Mouse (Mus musculus): ENCODE data around the gene Slc2a3. TPM values are rescaled to one million over a fixed set of nuclear protein-coding genes. Genes with fewer than 3 reads are reported as not detected.
A peak's percentile ranks its signal among the peaks of the same experiment; 100 is the strongest.

Gene Slc2a3
- polyA plus RNA-seq, 1 experiment from 2014 or later: 100 TPM

DNA sequence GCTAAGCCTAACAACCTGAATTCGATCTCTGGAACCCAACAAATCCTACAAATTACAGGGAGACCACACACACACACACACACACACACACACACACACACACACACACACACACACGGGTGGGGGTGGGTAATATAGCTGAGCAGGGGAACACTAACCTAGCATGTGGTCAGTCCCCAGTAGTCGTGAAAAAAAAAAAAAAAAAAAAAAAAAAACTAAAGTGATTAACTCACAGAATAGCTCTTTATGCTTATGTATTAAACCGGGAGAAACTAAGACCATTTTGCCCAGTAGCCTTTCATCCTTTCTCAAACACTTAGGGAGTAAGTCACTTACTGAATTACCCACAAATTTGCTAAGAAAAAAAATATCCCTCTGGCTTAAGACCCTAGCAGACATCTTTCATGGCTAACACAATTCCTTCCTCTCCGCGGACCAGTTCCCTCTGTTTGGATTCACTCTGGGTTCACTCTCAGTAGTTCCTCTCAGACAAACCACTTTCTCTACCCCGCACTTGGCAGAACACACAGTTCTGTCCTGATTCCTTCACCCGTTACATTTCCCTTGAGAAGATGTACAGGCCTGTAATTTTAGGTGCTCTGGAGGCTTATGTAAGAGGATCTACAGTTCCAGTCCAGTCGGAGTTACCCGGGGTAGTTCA, 670 bp downstream of the Slc2a3 start:
- ATAC-seq (ENCODE audit: insufficient number of reproducible peaks, low FRiP score, low TSS enrichment, low read depth): no peak

DNA sequence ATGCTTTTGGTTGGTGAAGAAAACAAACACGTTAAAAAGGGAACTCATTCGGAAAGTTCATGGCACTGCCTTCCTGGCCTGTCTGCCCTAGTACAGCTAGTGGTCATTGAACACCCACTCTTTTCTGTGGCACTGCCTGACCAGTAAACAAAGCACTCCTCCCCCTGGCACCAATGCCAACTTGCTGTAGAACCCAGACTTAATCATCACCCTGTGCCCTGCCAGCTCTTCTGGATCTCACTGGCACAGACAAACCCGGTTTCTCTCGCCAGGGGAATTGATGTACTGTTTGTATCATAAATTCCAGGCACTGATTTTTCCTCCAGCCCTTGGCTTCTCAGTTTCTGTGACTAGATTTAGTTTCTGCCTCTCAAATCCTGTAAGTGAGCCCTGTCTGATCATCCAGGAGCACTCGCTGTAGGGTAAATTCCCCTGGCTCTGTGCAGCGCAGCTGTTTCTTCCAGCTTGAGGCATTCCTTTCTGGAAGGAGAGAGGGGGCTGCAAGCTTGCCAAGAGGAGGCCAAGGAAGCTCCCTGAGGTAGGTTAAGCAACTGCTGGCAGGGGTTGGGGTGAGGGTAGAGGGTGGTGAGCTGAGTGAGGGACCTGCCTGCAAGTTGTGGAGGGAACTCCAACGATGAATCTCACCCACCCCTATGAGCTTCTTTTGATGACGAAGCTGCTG, 6.0 kb downstream of the Slc2a3 start:
- H3K4me2 ChIP-seq: no peak overlapping the region
- H3K27me3 ChIP-seq: no peaks in the 10 kb centered on the region
- WGBS: 49% methylated on average over 8 of the region's 8 CpGs
- no peaks in the 10 kb centered on the region for H3K36me3 ChIP-seq
- H3K4me1 ChIP-seq: no peaks in the 10 kb centered on the region; the same call in 1 of the 2 replicates
- 0 out of 2 replicates have a peak overlapping the region, but pooled peaks have one; percentile 48 for H3K27ac ChIP-seq
- H3K9ac ChIP-seq: no peak overlapping the region
- H3K9me3 ChIP-seq: no peaks in the 10 kb centered on the region
- ATAC-seq (ENCODE audit: insufficient number of reproducible peaks, low FRiP score, low TSS enrichment, low read depth): no peak
- no peak overlapping the region for H3K4me3 ChIP-seq

More for the DNA sequence above, 670 bp downstream of the Slc2a3 start:
- Histone ChIP-seq H3K4me3 (peak overlapping the region; percentile 51), H3K9ac (peak overlapping the region; percentile 55; the same call in 1 of the 2 replicates), H3K27ac (peak overlapping the region; percentile 40), H3K36me3 (no peaks in the 10 kb centered on the region), H3K4me2 (peak overlapping the region; percentile 87), H3K9me3 (no peaks in the 10 kb centered on the region), H3K4me1 (peaks cover 15% of the 10 kb centered on the region), H3K27me3 (no peaks in the 10 kb centered on the region)
- 29% methylated on average over 10 of the region's 10 CpGs for WGBS

DNA sequence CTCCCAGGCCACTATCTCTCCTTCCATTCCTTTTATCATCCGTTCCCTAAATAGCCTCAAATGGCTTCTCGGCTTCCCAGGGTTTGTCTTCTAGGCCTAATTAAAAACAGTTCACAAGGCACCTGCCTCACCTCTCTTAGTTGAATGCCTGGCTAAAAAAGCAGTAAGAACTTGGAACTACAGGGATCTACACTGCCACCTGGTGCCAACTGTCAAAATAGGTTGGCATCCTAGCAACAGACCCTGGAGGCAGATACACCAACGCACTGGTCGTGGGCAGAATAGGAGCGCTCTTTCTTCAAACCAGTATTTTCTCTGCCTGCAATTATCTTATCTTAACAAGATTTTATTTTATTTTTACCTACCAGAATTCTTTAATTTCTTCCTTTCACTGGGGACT, 15.2 kb downstream of the Slc2a3 start:
- H3K36me3 ChIP-seq: no peaks in the 10 kb centered on the region

DNA sequence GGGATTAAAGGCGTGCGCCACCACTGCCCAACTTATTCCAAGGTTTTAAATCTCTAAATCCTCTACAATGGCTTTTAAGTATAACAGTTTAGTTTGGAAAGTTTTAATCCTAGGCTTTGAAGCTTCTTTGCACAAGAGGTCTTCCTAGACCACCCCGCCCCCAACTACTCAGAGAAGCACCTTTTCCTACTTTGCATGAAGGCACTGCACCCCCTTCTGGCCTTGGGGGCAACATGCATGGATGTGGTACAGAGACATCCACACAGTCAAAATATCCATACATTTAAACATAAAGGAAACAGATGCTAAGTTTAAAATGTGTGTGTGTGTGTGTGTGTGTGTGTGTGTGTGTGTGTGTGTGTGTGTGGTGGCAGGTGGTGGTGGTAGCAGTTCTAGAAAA, 16.6 kb downstream of the Slc2a3 start:
- no peaks in the 10 kb centered on the region for H3K36me3 ChIP-seq
- 94% methylated on average over 3 of the region's 3 CpGs for WGBS
- H3K4me3 ChIP-seq: no peak overlapping the region
- ATAC-seq (ENCODE audit: insufficient number of reproducible peaks, low FRiP score, low TSS enrichment, low read depth): no peak
- no peaks in the 10 kb centered on the region for H3K27me3 ChIP-seq
- no peak overlapping the region for H3K9ac ChIP-seq
- no peak overlapping the region for H3K27ac ChIP-seq
- H3K4me2 ChIP-seq: no peak overlapping the region
- no peaks in the 10 kb centered on the region for H3K9me3 ChIP-seq
- H3K4me1 ChIP-seq: no peaks in the 10 kb centered on the region

More for the DNA sequence above, 15.2 kb downstream of the Slc2a3 start:
- Histone ChIP-seq H3K4me2 (no peak overlapping the region), H3K27ac (no peak overlapping the region), H3K9me3 (no peaks in the 10 kb centered on the region), H3K27me3 (no peaks in the 10 kb centered on the region), H3K4me3 (no peak overlapping the region), H3K4me1 (no peaks in the 10 kb centered on the region), H3K9ac (no peak overlapping the region)
- ATAC-seq (ENCODE audit: insufficient number of reproducible peaks, low FRiP score, low TSS enrichment, low read depth): no peak
- WGBS: 26% methylated on average over 5 of the region's 5 CpGs

DNA sequence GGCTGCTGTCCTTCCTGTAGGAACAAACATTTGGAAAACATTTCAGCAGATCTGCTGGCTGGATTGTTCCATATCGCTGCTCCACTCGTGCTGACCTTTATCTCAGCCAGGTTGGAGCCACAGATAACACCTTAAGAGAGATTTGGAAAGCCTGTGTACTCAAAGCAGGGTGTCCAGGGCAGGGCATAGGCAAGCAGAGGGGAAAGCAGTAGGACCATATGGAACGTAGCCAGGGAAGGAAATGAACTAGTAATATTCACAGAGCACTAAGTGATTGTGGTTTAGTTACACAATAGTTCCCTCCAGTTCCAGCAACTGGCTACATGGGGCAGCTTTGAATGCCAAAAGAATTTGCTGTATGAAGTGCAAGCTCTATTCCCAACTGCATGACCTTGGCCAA, 19.3 kb downstream of the Slc2a3 start:
- no peak overlapping the region for H3K4me3 ChIP-seq
- no peak overlapping the region for H3K9ac ChIP-seq
- H3K27ac ChIP-seq: no peak overlapping the region
- H3K36me3 ChIP-seq: no peaks in the 10 kb centered on the region
- no peak overlapping the region for H3K4me2 ChIP-seq
- H3K27me3 ChIP-seq: no peaks in the 10 kb centered on the region
- ATAC-seq (ENCODE audit: insufficient number of reproducible peaks, low FRiP score, low TSS enrichment, low read depth): no peak
- WGBS: 53% methylated on average over 3 of the region's 3 CpGs
- H3K4me1 ChIP-seq: no peaks in the 10 kb centered on the region
- H3K9me3 ChIP-seq: no peaks in the 10 kb centered on the region

DNA sequence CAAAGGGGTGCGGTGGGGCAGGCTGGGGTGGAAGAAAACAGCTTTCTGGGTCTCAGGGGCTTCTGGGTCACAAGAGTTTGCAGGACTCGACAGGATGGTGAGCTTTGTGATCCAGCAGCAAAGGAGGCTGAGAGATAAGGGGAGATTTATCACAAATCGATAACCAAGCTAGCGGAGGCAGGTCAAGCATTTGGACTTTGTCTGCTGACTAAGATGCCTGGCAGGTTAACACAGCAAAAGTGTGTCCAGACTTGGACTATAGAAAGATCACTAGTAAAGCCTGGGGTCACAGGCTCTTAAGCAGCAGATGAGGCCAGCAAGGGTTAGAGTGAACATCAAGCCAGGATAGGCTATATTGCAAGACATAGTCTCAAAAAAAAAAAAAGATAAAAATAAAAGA, 20.3 kb downstream of the Slc2a3 start:
- Histone ChIP-seq H3K36me3 (no peaks in the 10 kb centered on the region), H3K27me3 (no peaks in the 10 kb centered on the region), H3K27ac (no peak overlapping the region), H3K9me3 (no peaks in the 10 kb centered on the region), H3K4me3 (no peak overlapping the region), H3K4me2 (no peak overlapping the region), H3K9ac (no peak overlapping the region), H3K4me1 (no peaks in the 10 kb centered on the region)
- WGBS: 76% methylated on average over 4 of the region's 4 CpGs
- no peak for ATAC-seq (ENCODE audit: insufficient number of reproducible peaks, low FRiP score, low TSS enrichment, low read depth)

DNA sequence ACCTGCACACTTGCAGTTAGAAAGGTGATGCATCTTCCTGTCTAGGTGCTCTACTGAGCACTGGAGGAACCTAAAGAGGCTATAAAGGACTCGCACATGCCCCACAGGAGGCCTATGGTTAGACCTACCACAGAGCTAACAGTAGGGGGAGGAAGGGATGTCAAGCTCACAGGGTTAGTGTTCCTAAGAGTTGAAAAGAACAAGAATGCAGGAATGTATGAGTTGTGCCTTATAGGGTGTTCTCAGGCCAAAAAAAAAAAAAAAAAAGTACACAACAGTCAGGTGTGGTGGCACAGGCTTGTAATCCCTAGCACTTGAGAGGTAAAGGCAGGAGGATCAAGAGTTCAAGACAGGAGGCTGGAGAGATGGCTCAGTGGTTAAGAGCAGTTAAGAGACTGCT, 21.5 kb downstream of the Slc2a3 start:
- no peak overlapping the region for H3K27ac ChIP-seq
- H3K4me2 ChIP-seq: no peak overlapping the region
- no peaks in the 10 kb centered on the region for H3K36me3 ChIP-seq
- no peaks in the 10 kb centered on the region for H3K27me3 ChIP-seq
- no peaks in the 10 kb centered on the region for H3K9me3 ChIP-seq
- ATAC-seq (ENCODE audit: insufficient number of reproducible peaks, low FRiP score, low TSS enrichment, low read depth): no peak
- H3K4me1 ChIP-seq: no peaks in the 10 kb centered on the region
- H3K4me3 ChIP-seq: no peak overlapping the region
- H3K9ac ChIP-seq: no peak overlapping the region
- WGBS: 32% methylated on average over 1 of the region's 1 CpGs

DNA sequence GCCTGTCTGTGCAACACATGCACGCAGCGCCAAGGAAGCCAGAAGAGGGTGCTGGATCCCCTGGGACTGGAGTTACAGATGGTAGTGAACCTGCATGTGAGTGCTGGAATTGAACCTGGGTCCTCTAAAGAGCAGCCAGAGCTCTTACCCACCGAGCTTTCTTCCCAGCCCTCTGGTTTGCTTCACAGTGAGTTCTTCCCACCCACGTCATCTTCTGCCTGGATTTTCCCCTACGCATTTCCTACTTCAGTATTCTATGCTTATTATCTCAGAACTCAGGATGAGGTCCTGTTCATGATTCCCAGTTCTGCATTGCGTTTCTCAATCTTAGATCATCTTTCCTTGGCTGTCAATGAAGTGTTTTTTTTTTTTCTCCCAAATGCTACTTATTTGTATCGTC, 25.4 kb downstream of the Slc2a3 start:
- Histone ChIP-seq H3K27me3 (no peaks in the 10 kb centered on the region), H3K4me1 (no peaks in the 10 kb centered on the region), H3K27ac (no peak overlapping the region), H3K9me3 (no peaks in the 10 kb centered on the region), H3K4me3 (no peak overlapping the region), H3K4me2 (no peak overlapping the region), H3K9ac (no peak overlapping the region), H3K36me3 (no peaks in the 10 kb centered on the region)
- 80% methylated on average over 7 of the region's 7 CpGs for WGBS
- no peak for ATAC-seq (ENCODE audit: insufficient number of reproducible peaks, low FRiP score, low TSS enrichment, low read depth)

DNA sequence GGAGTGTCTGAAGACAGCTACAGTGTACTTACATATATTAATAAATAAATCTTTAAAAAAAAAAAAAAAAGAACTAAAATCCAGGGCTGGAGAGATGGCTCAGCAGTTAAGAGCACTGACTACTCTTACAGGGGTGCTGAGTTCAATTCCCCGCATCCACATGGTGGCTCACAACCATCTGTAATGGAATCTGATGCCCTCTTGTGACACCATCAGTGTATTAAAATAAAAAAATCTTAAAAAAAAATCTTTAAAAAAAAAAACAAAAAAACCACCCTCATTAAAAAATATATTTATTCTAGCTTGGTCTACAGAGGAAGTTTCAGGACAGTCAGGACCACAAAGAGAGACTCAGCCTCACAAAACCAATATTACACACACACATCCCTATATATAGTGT, 27.1 kb downstream of the Slc2a3 start:
- Histone ChIP-seq H3K27me3 (no peaks in the 10 kb centered on the region), H3K27ac (no peak overlapping the region), H3K9ac (no peak overlapping the region), H3K4me1 (no peaks in the 10 kb centered on the region), H3K9me3 (no peaks in the 10 kb centered on the region), H3K4me3 (no peak overlapping the region), H3K36me3 (no peaks in the 10 kb centered on the region), H3K4me2 (no peak overlapping the region)
- WGBS: 90% methylated on average over 1 of the region's 1 CpGs
- no peak for ATAC-seq (ENCODE audit: insufficient number of reproducible peaks, low FRiP score, low TSS enrichment, low read depth)

DNA sequence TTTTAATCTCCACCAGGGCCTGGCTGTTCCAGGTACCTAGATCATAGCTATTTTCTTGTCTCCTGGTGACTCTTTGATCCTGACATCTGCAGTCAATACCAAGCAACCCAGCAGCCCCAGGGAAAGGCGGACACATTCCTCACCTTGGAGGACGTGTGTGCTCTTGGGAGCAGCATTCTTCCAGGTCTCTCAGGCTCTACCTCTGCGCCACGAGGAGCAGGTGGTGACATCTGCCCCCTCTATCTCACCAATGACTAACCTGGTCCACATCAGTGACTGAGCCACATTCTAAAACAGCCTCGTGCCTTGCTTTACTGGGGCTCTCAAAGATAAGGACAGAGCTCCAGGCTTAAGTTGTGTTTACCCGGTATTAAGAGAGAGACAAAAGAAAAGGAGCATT, 28.7 kb downstream of the Slc2a3 start:
- H3K4me2 ChIP-seq: no peak overlapping the region
- no peak overlapping the region for H3K9ac ChIP-seq
- H3K4me3 ChIP-seq: no peak overlapping the region
- H3K9me3 ChIP-seq: no peaks in the 10 kb centered on the region
- H3K27me3 ChIP-seq: no peaks in the 10 kb centered on the region
- no peak for ATAC-seq (ENCODE audit: insufficient number of reproducible peaks, low FRiP score, low TSS enrichment, low read depth)
- H3K36me3 ChIP-seq: no peaks in the 10 kb centered on the region
- no peak overlapping the region; the same call in 1 of the 2 replicates for H3K27ac ChIP-seq
- 34% methylated on average over 6 of the region's 6 CpGs for WGBS
- no peaks in the 10 kb centered on the region for H3K4me1 ChIP-seq

DNA sequence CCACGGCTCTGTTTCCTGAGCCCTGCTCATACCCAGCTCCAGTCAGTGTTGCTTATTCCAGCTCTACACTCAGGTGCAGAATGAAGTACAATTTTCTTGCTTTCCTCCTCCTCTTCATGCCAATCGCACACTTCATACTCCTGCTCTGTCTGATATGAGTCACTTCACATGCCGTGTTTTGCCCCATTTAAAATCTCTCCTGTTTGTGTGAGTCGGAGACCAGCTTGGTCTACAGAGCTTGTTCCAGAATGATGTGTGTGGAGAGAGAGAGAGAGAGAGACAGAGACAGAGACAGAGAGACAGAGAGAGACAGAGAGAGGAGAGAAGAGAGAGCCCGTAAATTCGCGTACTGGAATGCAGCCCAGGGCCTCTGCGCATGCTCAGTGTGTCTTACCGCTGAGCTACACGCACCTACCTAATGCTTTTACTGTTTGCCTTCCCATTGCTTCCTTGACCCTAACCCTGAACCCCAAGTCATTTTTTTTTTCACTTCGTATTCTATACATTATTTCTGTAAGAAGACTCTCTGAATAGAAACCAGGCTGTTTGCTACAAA, 30.6 kb downstream of the Slc2a3 start:
- Histone ChIP-seq H3K4me2 (no peak overlapping the region), H3K4me1 (0 out of 2 replicates have a peak, but pooled peaks cover 5% of the 10 kb centered on the region), H3K27ac (no peak overlapping the region), H3K9me3 (no peaks in the 10 kb centered on the region), H3K36me3 (no peaks in the 10 kb centered on the region), H3K4me3 (no peak overlapping the region), H3K9ac (no peak overlapping the region), H3K27me3 (no peaks in the 10 kb centered on the region)
- ATAC-seq (ENCODE audit: insufficient number of reproducible peaks, low FRiP score, low TSS enrichment, low read depth): no peak
- WGBS: 86% methylated on average over 11 of the region's 11 CpGs

Data from limb, embryonic 15.5 days (tissue).